Mouse (Mus musculus) layer of hippocampus, postnatal 10 days (tissue): ENCODE data around the gene Gm10097. TPM values are rescaled to one million over a fixed set of nuclear protein-coding genes. Genes with fewer than 3 reads are reported as not detected.

ENCODE experiments used
- DNase-seq, 2 experiments: peaks; one replicate each; pipeline ENCODE4 v3.0.0; 2021; ENCODE audit warnings: low spot score in 2 of 2
- long read RNA-seq: library from polyadenylated mRNA; stranded (forward); transcript quantifications from one replicate; pipeline ENCODE4 v2.0.0, GENCODE M21; 2023
- total RNA-seq, 2 experiments: library from RNA; stranded (reverse); gene quantifications; 2 replicates each; pipeline ENCODE4 v1.2.3; 2021

The Gm10097 gene
- total RNA-seq, result not detected
- long read RNA-seq, result 0 reads

GRCm38 (mm10) chr10:5068676-5069265, at the start of gene Gm10097:
TSS of gene Gm10097 (plus strand) at chr10:5069192.
- DNase-seq, result no peak

- DNase-seq, result no peak
Observed at GRCm38 (mm10) chr10:5025906-5026305, 43.1 kb upstream of the Gm10097 start.

GRCm38 (mm10) chr10:5027208-5027607, 41.8 kb upstream of the Gm10097 start:
- DNase-seq, result no peak

GRCm38 (mm10) chr10:5028301-5028700, 40.7 kb upstream of the Gm10097 start:
- no peak for DNase-seq

- DNase-seq, result no peak
Observed at GRCm38 (mm10) chr10:5029161-5029560, 39.8 kb upstream of the Gm10097 start.

- no peak for DNase-seq
Observed at GRCm38 (mm10) chr10:5029883-5030282, 39.1 kb upstream of the Gm10097 start.

- no peak for DNase-seq
Observed at GRCm38 (mm10) chr10:5032192-5033048, 36.6 kb upstream of the Gm10097 start.

- no peak for DNase-seq
Observed at GRCm38 (mm10) chr10:5041254-5041653, 27.7 kb upstream of the Gm10097 start.

GRCm38 (mm10) chr10:5044481-5044880, 24.5 kb upstream of the Gm10097 start:
- DNase-seq, result no peak

GRCm38 (mm10) chr10:5045213-5045612, 23.8 kb upstream of the Gm10097 start:
- no peak for DNase-seq

GRCm38 (mm10) chr10:5045671-5046070, 23.3 kb upstream of the Gm10097 start:
- no peak for DNase-seq

GRCm38 (mm10) chr10:5056243-5056735, 12.7 kb upstream of the Gm10097 start:
- no peak for DNase-seq

GRCm38 (mm10) chr10:5056940-5057339, 12.1 kb upstream of the Gm10097 start:
- no peak for DNase-seq

GRCm38 (mm10) chr10:5057661-5058060, 11.3 kb upstream of the Gm10097 start:
- DNase-seq, result no peak

GRCm38 (mm10) chr10:5058876-5059275, 10.1 kb upstream of the Gm10097 start:
- no peak for DNase-seq

- no peak for DNase-seq
Observed at GRCm38 (mm10) chr10:5059983-5060382, 9.0 kb upstream of the Gm10097 start.

GRCm38 (mm10) chr10:5067113-5067512, 1.9 kb upstream of the Gm10097 start:
- no peak for DNase-seq

- no peak for DNase-seq
Observed at GRCm38 (mm10) chr10:5070168-5070940, 1.4 kb downstream of the Gm10097 start.

- DNase-seq, result no peak
Observed at GRCm38 (mm10) chr10:5070941-5071231, 1.9 kb downstream of the Gm10097 start.

- DNase-seq, result no peak
Observed at GRCm38 (mm10) chr10:5072054-5072453, 3.1 kb downstream of the Gm10097 start.

GRCm38 (mm10) chr10:5075724-5076123, 6.7 kb downstream of the Gm10097 start:
- DNase-seq, result no peak

- peak in 1 of 2 experiments; percentile 15 for DNase-seq
Observed at GRCm38 (mm10) chr10:5079945-5080468, 11.0 kb downstream of the Gm10097 start.
